Comparison of ENCODE assay signal across 9 mouse cellular contexts in the genomic region with DNA sequence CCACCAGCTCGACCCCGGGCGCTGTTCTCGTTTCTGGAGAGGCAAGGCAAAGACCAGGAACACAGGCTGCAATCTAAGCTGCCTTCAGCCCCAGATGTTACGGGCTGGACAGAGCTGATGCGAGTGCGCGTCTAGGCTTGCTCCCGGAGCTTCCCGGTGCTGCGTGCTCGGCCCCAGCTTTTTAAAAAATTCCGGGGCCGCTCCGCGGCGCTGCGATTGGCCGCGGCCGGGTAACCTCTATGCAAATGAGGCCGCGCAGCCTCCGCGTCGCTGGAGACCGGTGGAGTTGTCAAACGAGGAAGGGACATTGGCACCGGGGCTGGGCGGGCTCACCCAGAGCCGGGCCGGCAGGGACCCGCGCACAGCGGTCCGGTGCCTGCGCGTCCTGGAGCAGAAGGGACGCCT. TPM values are rescaled to one million over a fixed set of nuclear protein-coding genes. Genes with fewer than 3 reads are reported as not detected.
DNase-seq lines count a peak whose midpoint lies in the region; ATAC-seq and TF ChIP-seq lines count a peak whose summit lies in the region.
"Had no signal": no experiment of that assay in that cellular context is flagged by ENCODE, and none has a peak within 500 bp of the region (broad histone marks: within the 10 kb centered on the region; RNA-seq: fewer than 3 reads in every experiment).

No protein-coding gene starts in this region.

- TF ChIP-seq CTCF in kidney, postnatal 0 days (IDR thresholded peaks at IDR 0.05; ENCODE audit: low read depth), result no peak

- peaks cover 15% of the 10 kb centered on the region; the same call in 1 of the 2 replicates for H3K4me1 ChIP-seq in kidney, postnatal 0 days (replicated peaks; ENCODE audit: insufficient read depth, low read length)

- peak overlapping the region; percentile 44 for H3K4me2 ChIP-seq in kidney, postnatal 0 days (ENCODE audit: low read length)

- no peaks in the 10 kb centered on the region for H3K9me3 ChIP-seq in kidney, postnatal 0 days (replicated peaks; ENCODE audit: low read length)

- no peak overlapping the region for H3K27ac ChIP-seq in kidney, postnatal 0 days

- H3K27me3 ChIP-seq in kidney, postnatal 0 days (ENCODE audit: insufficient read depth, low read length), result peaks cover 95% of the 10 kb centered on the region

- peak; percentile 47 to 50 for DNase-seq in cerebellum, postnatal 10 days
- DNase-seq in NIH3T3 (ENCODE audit: low read depth), result peak; percentile 43
- DNase-seq in kidney, postnatal 0 days (ENCODE audit: low spot score), result no peak
- peak; percentile 52 for DNase-seq in thymus, postnatal 25 days
- DNase-seq in right cerebral cortex, postnatal 36 days (ENCODE audit: low spot score in 2 of 2), result no peak

- H3K9ac ChIP-seq in kidney, postnatal 0 days (ENCODE audit: low read depth, low read length), result no peak overlapping the region

- ATAC-seq in cerebellum, adult (ENCODE audit: insufficient number of reproducible peaks, low FRiP score, low TSS enrichment), result no peak
- ATAC-seq in granulocyte monocyte progenitor cell, adult 5-6 weeks (replicated peaks; ENCODE audit: poor library complexity, severe bottlenecking), result peak; percentile 57
- no peak for ATAC-seq in kidney, postnatal 0 days (replicated peaks; ENCODE audit: low FRiP score, low read depth)
- ATAC-seq in megakaryocyte-erythroid progenitor cell, adult 5-6 weeks (replicated peaks; ENCODE audit: low FRiP score, low TSS enrichment, poor library complexity, severe bottlenecking), result 0 out of 2 replicates have a peak, but pooled peaks have one; percentile 30

- under 1% methylated on average over 39 of the region's 39 CpGs for WGBS in kidney, postnatal 0 days

- H3K4me3 ChIP-seq in kidney, postnatal 0 days (replicated peaks; ENCODE audit: low read depth, low read length), result peak overlapping the region; percentile 26

- no peaks in the 10 kb centered on the region for H3K36me3 ChIP-seq in kidney, postnatal 0 days (ENCODE audit: insufficient read depth, low read length)

RNA-seq across cellular contexts. Expression of a gene that starts 5.2 kb away (rescaled TPM):
- not detected in 2 replicates for total RNA-seq in granulocyte monocyte progenitor cell, adult 5-6 weeks (2014; fragmentation: Nextera tagmentation)
- total RNA-seq in granulocyte monocyte progenitor cell, adult 5-6 weeks (2017), result not detected in 2 replicates
- 4.8 and 6.1 TPM in 2 replicates for polyA plus RNA-seq in kidney, postnatal 0 days (2015; fragmentation: Nextera tagmentation; extraction: Ambion mirVana)
- total RNA-seq in megakaryocyte-erythroid progenitor cell, adult 5-6 weeks (2014; fragmentation: Nextera tagmentation), result not detected in 2 replicates
- not detected in 2 replicates for total RNA-seq in megakaryocyte-erythroid progenitor cell, adult 5-6 weeks (2017)
- total RNA-seq: liver, adult 2 months had no signal
- polyA plus RNA-seq: liver, adult 2 months had no signal

RNA-seq across cellular contexts. Expression of a gene that starts 6.2 kb away (rescaled TPM):
- 67.7 and 85.7 TPM in 2 replicates for total RNA-seq in granulocyte monocyte progenitor cell, adult 5-6 weeks (2014; fragmentation: Nextera tagmentation)
- 94.4 and 106 TPM in 2 replicates for total RNA-seq in granulocyte monocyte progenitor cell, adult 5-6 weeks (2017)
- 136 and 142 TPM in 2 replicates for polyA plus RNA-seq in kidney, postnatal 0 days (2015; fragmentation: Nextera tagmentation; extraction: Ambion mirVana)
- 89.9 and 103 TPM in 2 replicates for total RNA-seq in megakaryocyte-erythroid progenitor cell, adult 5-6 weeks (2014; fragmentation: Nextera tagmentation)
- 75.5 and 83.8 TPM in 2 replicates for total RNA-seq in megakaryocyte-erythroid progenitor cell, adult 5-6 weeks (2017)

RNA-seq across cellular contexts. Expression of a gene that starts 11.1 kb away (rescaled TPM):
- total RNA-seq in granulocyte monocyte progenitor cell, adult 5-6 weeks (2014; fragmentation: Nextera tagmentation), result not detected in 2 replicates
- total RNA-seq in granulocyte monocyte progenitor cell, adult 5-6 weeks (2017), result not detected in 2 replicates
- polyA plus RNA-seq in kidney, postnatal 0 days (2015; fragmentation: Nextera tagmentation; extraction: Ambion mirVana), result 0.22 TPM in 1 of 2 replicates, not detected in the other
- not detected in 2 replicates for total RNA-seq in megakaryocyte-erythroid progenitor cell, adult 5-6 weeks (2014; fragmentation: Nextera tagmentation)
- total RNA-seq in megakaryocyte-erythroid progenitor cell, adult 5-6 weeks (2017), result not detected in 2 replicates
- total RNA-seq: liver, adult 2 months had no signal
- polyA plus RNA-seq: liver, adult 2 months had no signal

Comparison
In these comparisons a context has a peak if more than half of its experiments do, and no peak if none do; other contexts are left out.
1. DNase-seq: peak in cerebellum, postnatal 10 days (2 of 2), NIH3T3 (single experiment) and thymus, postnatal 25 days (single experiment); none in kidney, postnatal 0 days (single experiment) and right cerebral cortex, postnatal 36 days (0 of 2).
2. ATAC-seq: peak in granulocyte monocyte progenitor cell, adult 5-6 weeks (single experiment) and megakaryocyte-erythroid progenitor cell, adult 5-6 weeks (single experiment); none in cerebellum, adult (single experiment) and kidney, postnatal 0 days (single experiment).